Mouse (Mus musculus) embryonic facial prominence, embryonic 10.5 days (tissue): ENCODE measurements around the gene Gnb5. TPM values are rescaled to one million over a fixed set of nuclear protein-coding genes. Genes with fewer than 3 reads are reported as not detected.
"Not testable (repeated sequence)": the region's sequence is repeated elsewhere in the genome, so short reads cannot be mapped to it uniquely, and the experiment has no call there.

Experiments used
- DNase-seq: peaks from one replicate; pipeline ENCODE4 v3.0.0-alpha.2; 2017; ENCODE audit warnings: low spot score
- H3K27ac ChIP-seq: fragments of 300-500 bp; sonication (generic); replicated peaks from 2 replicates; pipeline ENCODE4 v1.5.1; 2016; ENCODE audit warnings: mild to moderate bottlenecking
- H3K27me3 ChIP-seq: fragments of 300-500 bp; sonication (generic); replicated peaks from 2 replicates; pipeline ENCODE4 v1.6.1; 2016; ENCODE audit warnings: low read depth, mild to moderate bottlenecking; ENCODE audit not compliant: poor library complexity, severe bottlenecking
- H3K36me3 ChIP-seq: fragments of 300-500 bp; sonication (generic); replicated peaks from 2 replicates; pipeline ENCODE4 v1.6.1; 2016; ENCODE audit warnings: mild to moderate bottlenecking, moderate library complexity
- H3K4me1 ChIP-seq: fragments of 300-500 bp; sonication (generic); 2 replicates; pipeline ENCODE4 v1.6.1; 2016
- H3K4me3 ChIP-seq: fragments of 300-500 bp; sonication (generic); 2 replicates; pipeline ENCODE4 v1.5.1; 2016; ENCODE audit warnings: mild to moderate bottlenecking, moderate library complexity
- H3K9me3 ChIP-seq: fragments of 300-500 bp; sonication (generic); 2 replicates; pipeline ENCODE4 v1.6.1; 2016; ENCODE audit warnings: mild to moderate bottlenecking
- WGBS: fragments of 180-500 bp; shearing (Covaris S2); methylation state at CpG from one replicate; pipeline ENCODE4 v1.1.7; 2016; 5-methylcytosine and 5-hydroxymethylcytosine counted together
- polyA plus RNA-seq: library from polyadenylated mRNA; unstranded; fragments of >200 nt; fragmentation: Nextera tagmentation; extraction: Ambion mirVana; gene quantifications from 2 replicates; pipeline ENCODE4 v1.2.1, GENCODE M21; 2016

The Gnb5 gene
- polyA plus RNA-seq, 1 experiment from 2014 or later = 24.5 TPM

- peaks cover 63% of the 10 kb centered on the region for H3K36me3 ChIP-seq
- H3K4me3 ChIP-seq = no peak overlapping the region
- H3K27me3 ChIP-seq = no peaks in the 10 kb centered on the region
- no peaks in the 10 kb centered on the region for H3K4me1 ChIP-seq
- no peak overlapping the region for H3K27ac ChIP-seq
- no peak for DNase-seq
- WGBS = 92% methylated on average over 6 of the region's 6 CpGs
- no peaks in the 10 kb centered on the region for H3K9me3 ChIP-seq
Observed at GRCm38 (mm10) chr9:75338016-75338415, 31.9 kb downstream of the Gnb5 start.

GRCm38 (mm10) chr9:75342433-75342832 lies 36.3 kb downstream of the Gnb5 start:
- peaks cover 46% of the 10 kb centered on the region for H3K36me3 ChIP-seq
- DNase-seq = no peak
- no peaks in the 10 kb centered on the region for H3K27me3 ChIP-seq
- H3K27ac ChIP-seq = no peak overlapping the region
- no peak overlapping the region for H3K4me3 ChIP-seq
- no peaks in the 10 kb centered on the region for H3K9me3 ChIP-seq
- 84% methylated on average over 4 of the region's 4 CpGs for WGBS
- no peaks in the 10 kb centered on the region for H3K4me1 ChIP-seq

GRCm38 (mm10) chr9:75347458-75347857 lies 41.4 kb downstream of the Gnb5 start, which contains the start of gene Bcl2l10:
TSS of gene Bcl2l10 (plus strand) at chr9:75347758.
- no peaks in the 10 kb centered on the region for H3K27me3 ChIP-seq
- no peak within 1 kb of the TSS for H3K4me3 ChIP-seq
- no peak within 1 kb of the TSS for H3K27ac ChIP-seq
- no peaks in the 10 kb centered on the region for H3K9me3 ChIP-seq
- WGBS = 93% methylated on average over 5 of the region's 5 CpGs
- DNase-seq = no peak
- H3K4me1 ChIP-seq = no peaks in the 10 kb centered on the region
- H3K36me3 ChIP-seq = peaks cover 23% of the 10 kb centered on the region

GRCm38 (mm10) chr9:75348066-75348465 lies 42.0 kb downstream of the Gnb5 start:
- no peaks in the 10 kb centered on the region for H3K9me3 ChIP-seq
- H3K4me3 ChIP-seq = no peak overlapping the region
- 92% methylated on average over 17 of the region's 17 CpGs for WGBS
- H3K27ac ChIP-seq = no peak overlapping the region
- no peaks in the 10 kb centered on the region for H3K27me3 ChIP-seq
- H3K36me3 ChIP-seq = peaks cover 23% of the 10 kb centered on the region
- H3K4me1 ChIP-seq = no peaks in the 10 kb centered on the region
- DNase-seq = no peak

- H3K27ac ChIP-seq = no peak overlapping the region
- WGBS = 63% methylated on average over 3 of the region's 3 CpGs
- H3K4me3 ChIP-seq = no peak overlapping the region
- H3K4me1 ChIP-seq = no peaks in the 10 kb centered on the region
- DNase-seq = no peak
- no peaks in the 10 kb centered on the region for H3K27me3 ChIP-seq
- peaks cover 20% of the 10 kb centered on the region for H3K36me3 ChIP-seq
- no peaks in the 10 kb centered on the region for H3K9me3 ChIP-seq
Observed at GRCm38 (mm10) chr9:75348641-75349040, 42.6 kb downstream of the Gnb5 start.

GRCm38 (mm10) chr9:75353094-75353493 lies 47.0 kb downstream of the Gnb5 start:
- Histone ChIP-seq H3K36me3 (0 out of 2 replicates have a peak, but pooled peaks cover 1% of the 10 kb centered on the region), H3K9me3 (no peaks in the 10 kb centered on the region), H3K4me3 (no peak overlapping the region), H3K27ac (no peak overlapping the region), H3K27me3 (no peaks in the 10 kb centered on the region), H3K4me1 (no peaks in the 10 kb centered on the region)
- 77% methylated on average over 8 of the region's 8 CpGs for WGBS
- no peak for DNase-seq

GRCm38 (mm10) chr9:75355783-75356182 lies 49.7 kb downstream of the Gnb5 start:
- DNase-seq = no peak
- Histone ChIP-seq H3K4me1 (no peaks in the 10 kb centered on the region), H3K27me3 (no peaks in the 10 kb centered on the region), H3K4me3 (no peak overlapping the region), H3K36me3 (no peaks in the 10 kb centered on the region), H3K9me3 (no peaks in the 10 kb centered on the region), H3K27ac (no peak overlapping the region)
- WGBS = 91% methylated on average over 4 of the region's 4 CpGs

- DNase-seq = no peak
- WGBS = 84% methylated on average over 9 of the region's 9 CpGs
- Histone ChIP-seq H3K9me3 (no peaks in the 10 kb centered on the region), H3K27me3 (no peaks in the 10 kb centered on the region), H3K27ac (no peak overlapping the region), H3K4me3 (no peak overlapping the region), H3K36me3 (no peaks in the 10 kb centered on the region), H3K4me1 (no peaks in the 10 kb centered on the region)
Observed at GRCm38 (mm10) chr9:75357087-75357654, 51.1 kb downstream of the Gnb5 start.

GRCm38 (mm10) chr9:75361699-75362098 lies 55.6 kb downstream of the Gnb5 start:
- no peaks in the 10 kb centered on the region for H3K9me3 ChIP-seq
- no peaks in the 10 kb centered on the region for H3K4me1 ChIP-seq
- H3K27me3 ChIP-seq = no peaks in the 10 kb centered on the region
- no peaks in the 10 kb centered on the region for H3K36me3 ChIP-seq
- WGBS = 50% methylated on average over 5 of the region's 5 CpGs
- H3K27ac ChIP-seq = no peak overlapping the region
- H3K4me3 ChIP-seq = no peak overlapping the region
- DNase-seq = peak; percentile 75

- H3K27ac ChIP-seq = no peak overlapping the region
- no peaks in the 10 kb centered on the region for H3K36me3 ChIP-seq
- H3K9me3 ChIP-seq = no peaks in the 10 kb centered on the region
- H3K4me1 ChIP-seq = no peaks in the 10 kb centered on the region
- no peak overlapping the region for H3K4me3 ChIP-seq
- no peaks in the 10 kb centered on the region for H3K27me3 ChIP-seq
- WGBS = 88% methylated on average over 4 of the region's 4 CpGs
- DNase-seq = no peak
Observed at GRCm38 (mm10) chr9:75362201-75362600, 56.1 kb downstream of the Gnb5 start.

- Histone ChIP-seq H3K27ac (no peak overlapping the region), H3K36me3 (no peaks in the 10 kb centered on the region), H3K4me1 (no peaks in the 10 kb centered on the region), H3K9me3 (no peaks in the 10 kb centered on the region), H3K4me3 (no peak overlapping the region), H3K27me3 (no peaks in the 10 kb centered on the region)
- DNase-seq = no peak
- 85% methylated on average over 5 of the region's 5 CpGs for WGBS
Observed at GRCm38 (mm10) chr9:75363001-75363400, 56.9 kb downstream of the Gnb5 start.

GRCm38 (mm10) chr9:75363702-75364101 lies 57.6 kb downstream of the Gnb5 start:
- H3K27ac ChIP-seq, H3K4me3 ChIP-seq, H3K36me3 ChIP-seq, H3K4me1 ChIP-seq, H3K9me3 ChIP-seq, DNase-seq, H3K27me3 ChIP-seq: not testable (repeated sequence)
- whole genome bisulfite sequencing = 74% methylated on average over 7 of the region's 7 CpGs

GRCm38 (mm10) chr9:75365195-75365594 lies 59.1 kb downstream of the Gnb5 start:
- Histone ChIP-seq H3K4me3 (no peak overlapping the region), H3K4me1 (no peaks in the 10 kb centered on the region), H3K9me3 (no peaks in the 10 kb centered on the region), H3K27me3 (no peaks in the 10 kb centered on the region), H3K27ac (no peak overlapping the region), H3K36me3 (no peaks in the 10 kb centered on the region)
- WGBS = 80% methylated on average over 4 of the region's 4 CpGs
- no peak for DNase-seq
